Mouse (Mus musculus): ENCODE results near the gene Ddn. TPM values are rescaled to one million over a fixed set of nuclear protein-coding genes. Genes with fewer than 3 reads are reported as not detected.

Gene Ddn
- polyA plus RNA-seq, 1 experiment from 2014 or later = 0.04 TPM

- H3K9me3 ChIP-seq (ENCODE audit: low read depth, low read length) = no peaks in the 10 kb centered on the region
- peak; percentile 97 for ATAC-seq (ENCODE audit: insufficient read depth)
- peak within 1 kb of the TSS; percentile 96 for H3K27ac ChIP-seq (ENCODE audit: low read depth)
- H3K4me2 ChIP-seq = peak within 1 kb of the TSS; percentile 67
- H3K27me3 ChIP-seq (ENCODE audit: insufficient read depth, low read length) = no peaks in the 10 kb centered on the region
- H3K9ac ChIP-seq = peak within 1 kb of the TSS; percentile 89
- H3K4me1 ChIP-seq (ENCODE audit: insufficient read depth) = peaks cover 3% of the 10 kb centered on the region; the same call in 1 of the 2 replicates
- peak within 1 kb of the TSS; percentile 79 for H3K4me3 ChIP-seq (ENCODE audit: low read depth, low read length)
- under 1% methylated on average over 57 of the region's 66 CpGs for WGBS
- H3K36me3 ChIP-seq (ENCODE audit: insufficient read depth) = peaks cover 38% of the 10 kb centered on the region
- DNase-seq = peak; percentile 98
- TF ChIP-seq CTCF (IDR thresholded peaks at IDR 0.05; ENCODE audit: low read depth) = peak; percentile 59
Observed at GRCm38 (mm10) chr15:98830736-98831683, 21.7 kb upstream of the Ddn start, which contains the start of gene Prkag1. Prkag1 (minus strand) TSS chr15:98831521.

GRCm38 (mm10) chr15:98827611-98828011, 18.3 kb upstream of the Ddn start:
- 86% methylated on average over 7 of the region's 7 CpGs for WGBS
- Histone ChIP-seq H3K27ac (ENCODE audit: low read depth) (no peak overlapping the region), H3K4me2 (no peak overlapping the region), H3K9ac (no peak overlapping the region), H3K27me3 (ENCODE audit: insufficient read depth, low read length) (no peaks in the 10 kb centered on the region), H3K4me1 (ENCODE audit: insufficient read depth) (peaks cover 3% of the 10 kb centered on the region; the same call in 1 of the 2 replicates), H3K4me3 (ENCODE audit: low read depth, low read length) (no peak overlapping the region), H3K9me3 (ENCODE audit: low read depth, low read length) (no peaks in the 10 kb centered on the region), H3K36me3 (ENCODE audit: insufficient read depth) (peaks cover 37% of the 10 kb centered on the region)
- TF ChIP-seq CTCF (IDR thresholded peaks at IDR 0.05; ENCODE audit: low read depth) = no peak
- ATAC-seq (ENCODE audit: insufficient read depth) (no peak), DNase-seq (no peak)

- WGBS = 66% methylated on average over 3 of the region's 3 CpGs
- no peak for ATAC-seq (ENCODE audit: insufficient read depth)
- Histone ChIP-seq H3K27ac (ENCODE audit: low read depth) (no peak overlapping the region), H3K36me3 (ENCODE audit: insufficient read depth) (peaks cover 71% of the 10 kb centered on the region), H3K27me3 (ENCODE audit: insufficient read depth, low read length) (no peaks in the 10 kb centered on the region), H3K9ac (no peak overlapping the region), H3K9me3 (ENCODE audit: low read depth, low read length) (no peaks in the 10 kb centered on the region), H3K4me3 (ENCODE audit: low read depth, low read length) (no peak overlapping the region), H3K4me1 (ENCODE audit: insufficient read depth) (no peaks in the 10 kb centered on the region), H3K4me2 (no peak overlapping the region)
- no peak for DNase-seq
- peak; percentile 20; the same call in 1 of the 2 replicates for TF ChIP-seq CTCF (IDR thresholded peaks at IDR 0.05; ENCODE audit: low read depth)
Observed at GRCm38 (mm10) chr15:98823434-98823833, 14.1 kb upstream of the Ddn start.

- WGBS = 90% methylated on average over 5 of the region's 5 CpGs
- Histone ChIP-seq H3K9ac (no peak overlapping the region), H3K4me1 (ENCODE audit: insufficient read depth) (no peaks in the 10 kb centered on the region), H3K36me3 (ENCODE audit: insufficient read depth) (peaks cover 70% of the 10 kb centered on the region), H3K27ac (ENCODE audit: low read depth) (no peak overlapping the region), H3K27me3 (ENCODE audit: insufficient read depth, low read length) (no peaks in the 10 kb centered on the region), H3K4me2 (no peak overlapping the region), H3K9me3 (ENCODE audit: low read depth, low read length) (no peaks in the 10 kb centered on the region), H3K4me3 (ENCODE audit: low read depth, low read length) (no peak overlapping the region)
- DNase-seq = no peak
- no peak for TF ChIP-seq CTCF (IDR thresholded peaks at IDR 0.05; ENCODE audit: low read depth)
- no peak for ATAC-seq (ENCODE audit: insufficient read depth)
Observed at GRCm38 (mm10) chr15:98822147-98822546, 12.9 kb upstream of the Ddn start.

- 32% methylated on average over 10 of the region's 10 CpGs for WGBS
- peaks cover 75% of the 10 kb centered on the region for H3K36me3 ChIP-seq (ENCODE audit: insufficient read depth)
Observed at GRCm38 (mm10) chr15:98821403-98821802, 12.1 kb upstream of the Ddn start.

GRCm38 (mm10) chr15:98820937-98821336, 11.6 kb upstream of the Ddn start:
- H3K4me3 ChIP-seq (ENCODE audit: low read depth, low read length) = no peak overlapping the region
- TF ChIP-seq CTCF (IDR thresholded peaks at IDR 0.05; ENCODE audit: low read depth) = no peak
- H3K27ac ChIP-seq (ENCODE audit: low read depth) = no peak overlapping the region
- H3K36me3 ChIP-seq (ENCODE audit: insufficient read depth) = peaks cover 78% of the 10 kb centered on the region
- no peaks in the 10 kb centered on the region for H3K27me3 ChIP-seq (ENCODE audit: insufficient read depth, low read length)
- no peak overlapping the region for H3K4me2 ChIP-seq
- no peak overlapping the region for H3K9ac ChIP-seq
- DNase-seq = no peak
- ATAC-seq (ENCODE audit: insufficient read depth) = no peak
- no peaks in the 10 kb centered on the region for H3K9me3 ChIP-seq (ENCODE audit: low read depth, low read length)
- H3K4me1 ChIP-seq (ENCODE audit: insufficient read depth) = no peaks in the 10 kb centered on the region
- 90% methylated on average over 4 of the region's 4 CpGs for WGBS

More at GRCm38 (mm10) chr15:98821403-98821802, 12.1 kb upstream of the Ddn start:
- DNase-seq (peak; percentile 23), ATAC-seq (ENCODE audit: insufficient read depth) (no peak)
- Histone ChIP-seq H3K27me3 (ENCODE audit: insufficient read depth, low read length) (no peaks in the 10 kb centered on the region), H3K4me1 (ENCODE audit: insufficient read depth) (no peaks in the 10 kb centered on the region), H3K9me3 (ENCODE audit: low read depth, low read length) (no peaks in the 10 kb centered on the region), H3K4me3 (ENCODE audit: low read depth, low read length) (no peak overlapping the region), H3K4me2 (no peak overlapping the region), H3K9ac (no peak overlapping the region), H3K27ac (ENCODE audit: low read depth) (no peak overlapping the region)
- TF ChIP-seq CTCF (IDR thresholded peaks at IDR 0.05; ENCODE audit: low read depth) = peak; percentile 51

GRCm38 (mm10) chr15:98818171-98818570, 8.9 kb upstream of the Ddn start:
- H3K36me3 ChIP-seq (ENCODE audit: insufficient read depth) = peaks cover 77% of the 10 kb centered on the region
- H3K4me3 ChIP-seq (ENCODE audit: low read depth, low read length) = no peak overlapping the region
- ATAC-seq (ENCODE audit: insufficient read depth) = no peak
- no peaks in the 10 kb centered on the region for H3K27me3 ChIP-seq (ENCODE audit: insufficient read depth, low read length)
- DNase-seq = no peak
- H3K9ac ChIP-seq = no peak overlapping the region
- 89% methylated on average over 7 of the region's 7 CpGs for WGBS
- no peak for TF ChIP-seq CTCF (IDR thresholded peaks at IDR 0.05; ENCODE audit: low read depth)
- H3K27ac ChIP-seq (ENCODE audit: low read depth) = no peak overlapping the region
- no peaks in the 10 kb centered on the region for H3K4me1 ChIP-seq (ENCODE audit: insufficient read depth)
- no peak overlapping the region for H3K4me2 ChIP-seq
- no peaks in the 10 kb centered on the region for H3K9me3 ChIP-seq (ENCODE audit: low read depth, low read length)
